Mouse (Mus musculus): Measurements from ENCODE around the gene Gm47996. TPM values are rescaled to one million over a fixed set of nuclear protein-coding genes. Genes with fewer than 3 reads are reported as not detected.
"Not testable (repeated sequence)": the region's sequence is repeated elsewhere in the genome, so short reads cannot be mapped to it uniquely, and the experiment has no call there.

The Gm47996 gene
- polyA plus RNA-seq (2015; fragmentation: Nextera tagmentation; extraction: Ambion mirVana), result not detected in 2 replicates

DNA sequence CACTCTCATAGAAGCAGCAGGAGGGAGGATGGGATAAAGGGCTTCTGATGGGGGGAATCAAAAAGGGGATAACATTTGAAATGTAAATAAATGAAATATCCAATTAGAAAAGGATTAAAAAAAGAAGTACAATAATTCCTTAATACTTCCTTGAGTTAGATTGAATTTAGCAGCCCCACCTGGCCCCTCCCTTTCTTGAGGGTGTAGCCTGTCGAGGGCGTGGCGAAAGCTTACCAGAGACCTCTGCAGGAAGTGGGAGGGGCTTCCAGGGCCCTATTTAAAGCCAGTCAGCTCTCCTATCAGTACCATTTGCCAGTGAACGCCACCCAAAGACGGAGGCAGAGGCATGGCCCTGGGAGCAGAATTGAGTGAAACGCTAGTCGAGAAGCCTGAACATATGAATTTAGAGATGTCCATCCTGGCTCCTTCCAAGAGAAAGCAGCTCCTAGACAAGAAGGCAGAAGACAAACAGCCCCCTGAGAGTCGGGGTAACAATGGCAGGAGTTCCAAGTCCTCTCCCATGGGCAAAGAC lies at the start of gene Gm47996:
Gm47996 (plus strand) TSS at position 308 of the 532 bp plus-strand sequence.
- not testable (repeated sequence) for H3K4me3 ChIP-seq; H3K9me3 ChIP-seq (replicated peaks); H3K27ac ChIP-seq; H3K4me1 ChIP-seq; ATAC-seq; H3K27me3 ChIP-seq; H3K4me2 ChIP-seq; H3K9ac ChIP-seq; H3K36me3 ChIP-seq (ENCODE audit: poor library complexity, severe bottlenecking)
- WGBS, result 94% methylated on average over 6 of the region's 8 CpGs

DNA sequence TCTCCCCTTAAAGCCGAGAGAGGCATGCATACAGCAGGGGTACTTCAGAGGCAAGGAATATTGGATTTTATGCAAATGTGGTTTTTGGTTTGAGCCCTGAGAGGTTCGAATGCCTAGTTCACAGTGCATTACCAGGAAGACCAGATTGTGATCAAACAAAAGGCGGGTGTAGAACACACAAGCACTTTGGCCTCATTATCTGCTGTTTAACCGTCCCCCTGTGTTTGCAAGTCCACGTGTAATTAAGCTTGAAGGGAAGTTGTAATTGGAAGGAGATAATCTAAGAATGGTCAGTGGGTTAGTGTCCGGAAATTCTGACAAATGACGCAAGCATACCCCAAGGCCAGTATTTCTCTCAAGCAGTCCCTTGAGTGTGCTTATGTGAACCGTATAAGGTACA lies 43.9 kb upstream of the Gm47996 start:
- peaks cover 24% of the 10 kb centered on the region for H3K4me1 ChIP-seq
- no peaks in the 10 kb centered on the region for H3K27me3 ChIP-seq
- H3K4me3 ChIP-seq, result no peak overlapping the region
- no peaks in the 10 kb centered on the region for H3K36me3 ChIP-seq (ENCODE audit: poor library complexity, severe bottlenecking)
- no peak overlapping the region for H3K9ac ChIP-seq
- no peaks in the 10 kb centered on the region for H3K9me3 ChIP-seq (replicated peaks)
- no peak overlapping the region for H3K4me2 ChIP-seq
- ATAC-seq, result no peak; the same call in 1 of the 2 replicates
- WGBS, result 13% methylated on average over 8 of the region's 8 CpGs
- no peak overlapping the region for H3K27ac ChIP-seq

DNA sequence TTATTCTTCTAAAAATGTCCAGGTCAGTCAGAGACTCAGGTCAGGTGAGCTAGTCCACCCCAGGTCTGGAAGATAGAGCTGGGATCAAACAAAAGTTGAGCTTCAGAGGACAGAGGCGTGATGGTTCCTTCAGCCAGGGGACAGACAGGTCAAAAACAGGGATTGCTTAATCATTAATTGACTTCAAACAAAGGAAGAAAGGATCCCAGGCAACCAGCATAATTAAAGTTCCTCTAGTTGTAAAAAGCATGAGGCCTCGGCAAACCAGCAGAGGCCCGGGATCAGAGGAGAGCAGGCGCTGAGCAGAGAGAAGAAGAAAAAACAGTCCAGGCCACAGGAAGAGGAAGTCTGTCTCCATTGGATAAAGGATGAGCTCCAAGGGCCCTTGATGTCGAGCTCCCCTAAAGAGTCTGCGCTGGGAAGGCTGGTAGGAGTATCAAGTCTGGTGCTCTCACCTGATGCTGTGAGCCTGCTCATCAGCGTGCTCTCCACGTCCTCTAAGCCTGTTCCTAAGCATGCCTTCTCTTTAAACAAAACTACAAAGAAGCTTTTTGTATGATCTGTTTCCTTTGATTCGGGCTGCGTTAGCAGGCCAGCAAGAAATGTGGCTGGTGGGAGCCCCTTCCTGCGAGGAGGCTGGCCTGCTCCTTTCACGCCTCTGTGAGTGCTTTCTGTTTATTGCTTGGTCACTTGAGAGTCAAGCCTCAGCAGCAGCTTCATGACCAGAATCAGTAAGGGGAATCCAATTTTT lies 42.5 kb upstream of the Gm47996 start:
- no peak overlapping the region for H3K9ac ChIP-seq
- no peaks in the 10 kb centered on the region for H3K9me3 ChIP-seq (replicated peaks)
- 4% methylated on average over 12 of the region's 12 CpGs for WGBS
- H3K4me3 ChIP-seq, result no peak overlapping the region
- H3K4me2 ChIP-seq, result peak overlapping the region; percentile 29
- H3K4me1 ChIP-seq, result peaks cover 30% of the 10 kb centered on the region
- ATAC-seq, result peak; percentile 76
- no peaks in the 10 kb centered on the region for H3K27me3 ChIP-seq
- peak overlapping the region; percentile 31 for H3K27ac ChIP-seq
- no peaks in the 10 kb centered on the region for H3K36me3 ChIP-seq (ENCODE audit: poor library complexity, severe bottlenecking)

DNA sequence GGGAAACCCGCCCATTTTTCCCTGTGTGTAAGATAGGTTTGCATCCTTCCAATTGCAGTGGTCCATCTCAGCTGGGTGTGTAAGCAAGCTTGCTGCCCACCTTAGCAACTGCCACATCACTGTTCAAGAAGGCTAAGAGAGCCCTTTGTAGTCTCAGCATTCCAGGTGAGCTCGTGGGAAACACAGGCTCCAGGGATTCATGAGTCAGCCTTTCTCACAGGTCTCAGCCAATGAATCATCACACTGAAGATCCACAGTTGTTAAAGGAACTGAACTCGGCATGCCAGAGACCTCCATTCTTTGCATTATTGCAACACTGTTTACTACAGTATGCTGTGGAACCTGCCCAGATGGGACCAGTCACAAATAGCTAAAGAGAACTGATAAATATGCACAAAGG lies 41.3 kb upstream of the Gm47996 start:
- Histone ChIP-seq H3K4me1 (peaks cover 30% of the 10 kb centered on the region), H3K9me3 (replicated peaks) (no peaks in the 10 kb centered on the region), H3K27ac (no peak overlapping the region), H3K9ac (no peak overlapping the region), H3K36me3 (ENCODE audit: poor library complexity, severe bottlenecking) (no peaks in the 10 kb centered on the region), H3K27me3 (no peaks in the 10 kb centered on the region), H3K4me2 (no peak overlapping the region), H3K4me3 (no peak overlapping the region)
- ATAC-seq, result no peak
- WGBS, result 72% methylated on average over 3 of the region's 3 CpGs

DNA sequence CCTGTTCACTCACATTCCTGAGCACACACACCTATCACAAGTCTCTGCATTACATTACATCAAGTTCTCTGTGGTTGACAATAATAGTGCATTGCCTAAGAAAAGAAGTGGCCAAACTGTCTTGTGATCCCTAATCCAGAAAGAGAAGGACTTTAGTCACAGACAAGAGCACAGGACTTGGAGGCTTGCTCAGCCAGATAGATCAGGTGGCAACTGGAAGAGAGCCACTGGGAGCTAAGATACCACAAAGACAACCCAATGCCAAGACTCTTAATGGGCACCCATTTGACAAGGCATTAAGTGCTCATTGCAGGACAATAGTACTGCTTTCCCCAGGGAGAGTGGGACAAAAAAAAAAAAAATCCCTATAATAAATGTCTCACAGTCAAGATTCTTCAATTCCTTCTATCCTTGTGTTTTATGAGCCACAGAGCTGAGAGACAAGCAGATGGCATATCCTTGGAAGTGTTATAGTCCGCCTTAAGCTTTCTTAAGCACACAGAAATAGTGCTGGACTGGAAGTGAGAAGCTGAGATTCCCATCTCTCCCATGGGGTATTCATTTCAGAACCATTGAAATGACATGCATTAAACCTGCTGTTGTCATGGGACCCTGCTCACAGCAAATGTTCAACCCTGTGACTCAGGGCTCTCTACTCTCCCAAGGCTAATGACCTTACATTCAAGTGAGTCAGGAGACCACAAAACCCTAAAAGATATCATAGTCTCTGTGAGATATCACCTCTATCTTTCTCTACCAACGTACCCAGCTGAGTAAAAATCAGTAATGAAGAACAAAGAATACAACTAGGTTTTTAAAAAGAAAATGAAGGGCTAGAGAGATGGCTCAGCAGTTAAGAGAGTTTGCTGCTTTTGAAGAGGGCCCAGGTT lies 38.1 kb upstream of the Gm47996 start:
- Histone ChIP-seq H3K9me3 (replicated peaks) (no peaks in the 10 kb centered on the region), H3K4me2 (no peak overlapping the region), H3K4me1 (peaks cover 24% of the 10 kb centered on the region), H3K27ac (no peak overlapping the region), H3K4me3 (no peak overlapping the region), H3K27me3 (no peaks in the 10 kb centered on the region), H3K9ac (no peak overlapping the region), H3K36me3 (ENCODE audit: poor library complexity, severe bottlenecking) (no peaks in the 10 kb centered on the region)
- ATAC-seq, result no peak
- 74% methylated on average over 2 of the region's 2 CpGs for WGBS

DNA sequence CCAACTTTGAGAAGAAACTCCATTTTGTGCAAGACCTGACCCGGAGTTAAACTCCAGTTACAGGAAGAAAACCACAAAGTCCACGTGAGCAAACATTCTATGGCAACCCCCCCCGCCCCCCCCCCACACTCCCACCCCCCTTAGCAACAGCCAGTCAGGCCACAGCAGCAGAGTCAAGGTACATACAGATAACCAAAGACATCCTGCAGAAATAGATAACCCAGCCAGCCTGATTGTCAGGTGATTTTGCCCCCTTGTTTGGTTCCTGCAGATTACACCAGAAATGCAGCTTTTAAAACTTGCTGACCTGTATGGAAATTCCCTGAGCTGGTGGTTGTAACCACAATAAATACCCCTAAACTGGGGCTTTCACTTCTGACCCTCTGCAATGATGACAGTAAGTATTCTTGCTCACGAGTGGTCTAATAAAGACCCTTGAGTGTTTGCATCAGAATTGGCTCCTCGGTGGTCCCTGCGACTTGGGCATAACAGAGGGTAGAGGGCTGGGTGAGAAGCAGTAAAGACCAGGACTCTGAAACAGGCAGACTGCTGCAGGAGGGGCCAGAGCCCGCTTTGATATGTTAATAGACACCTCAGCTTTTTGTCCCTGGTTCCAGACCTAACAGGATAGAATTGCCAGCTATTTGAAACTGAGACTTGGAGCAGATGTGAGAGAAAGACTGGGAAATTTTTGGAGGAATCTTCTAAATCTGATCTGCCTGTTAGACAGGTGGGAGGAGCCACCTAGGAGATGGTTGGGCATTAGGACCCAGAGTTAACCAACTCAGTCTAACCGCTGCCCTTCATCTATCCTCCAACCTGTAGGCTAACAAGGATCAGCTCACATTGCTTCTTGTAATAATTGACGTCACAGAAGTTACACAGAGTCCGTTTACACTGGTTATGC lies 32.6 kb upstream of the Gm47996 start:
- peak; percentile 85 for ATAC-seq
- H3K27ac ChIP-seq, result no peak overlapping the region
- peak overlapping the region; percentile 2; the same call in 1 of the 2 replicates for H3K4me3 ChIP-seq
- H3K4me2 ChIP-seq, result peak overlapping the region; percentile 48
- 9% methylated on average over 10 of the region's 10 CpGs for WGBS
- H3K9me3 ChIP-seq (replicated peaks), result no peaks in the 10 kb centered on the region
- H3K36me3 ChIP-seq (ENCODE audit: poor library complexity, severe bottlenecking), result no peaks in the 10 kb centered on the region
- H3K9ac ChIP-seq, result no peak overlapping the region
- H3K27me3 ChIP-seq, result no peaks in the 10 kb centered on the region
- peaks cover 15% of the 10 kb centered on the region for H3K4me1 ChIP-seq

DNA sequence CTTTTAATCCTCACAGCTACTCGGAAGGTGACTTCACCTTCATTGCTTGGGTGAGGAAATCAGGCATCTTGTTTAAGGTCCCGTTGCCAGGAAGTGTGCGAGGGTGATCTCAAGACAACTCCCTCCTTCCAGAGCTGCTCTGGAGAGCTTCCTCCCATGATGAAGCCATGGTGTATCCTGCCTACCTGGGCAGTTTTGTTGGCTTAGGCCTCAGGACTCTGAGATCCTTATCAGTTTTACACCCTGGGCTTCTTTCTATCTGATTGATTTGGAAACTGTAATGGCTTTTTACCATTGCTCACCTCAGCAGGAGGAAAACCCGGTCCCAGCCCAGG lies 32.0 kb upstream of the Gm47996 start:
- Histone ChIP-seq H3K9ac (no peak overlapping the region), H3K4me2 (peak overlapping the region; percentile 48)
- 13% methylated on average over 4 of the region's 4 CpGs for WGBS

DNA sequence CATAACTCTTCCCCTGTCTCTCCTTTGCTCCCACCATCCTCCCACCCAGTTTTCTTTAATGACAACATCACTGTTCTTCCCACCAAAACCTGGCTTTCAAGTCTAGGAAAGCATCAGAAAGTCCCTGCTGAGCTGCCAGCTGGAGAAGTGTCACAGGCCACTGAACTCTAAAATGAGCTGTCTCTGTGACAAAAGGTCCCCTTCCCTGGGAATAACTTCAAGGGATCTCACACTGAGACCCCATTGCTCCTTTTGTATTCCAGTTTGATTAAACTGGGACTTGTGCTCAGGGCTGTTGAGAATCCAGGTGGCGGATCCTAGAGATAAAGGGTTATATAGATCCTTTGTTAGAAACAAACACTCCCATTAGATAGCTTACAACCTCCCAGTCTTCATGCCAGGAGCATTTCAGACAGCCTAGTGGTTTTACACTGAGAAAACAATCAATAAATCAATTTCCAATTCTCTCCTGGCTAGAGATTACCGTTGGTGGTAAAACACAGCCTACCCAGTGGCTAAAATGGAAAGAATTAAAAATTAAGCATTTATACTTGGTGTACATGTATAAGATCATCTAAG lies 31.3 kb upstream of the Gm47996 start:
- Histone ChIP-seq H3K9ac (no peak overlapping the region), H3K9me3 (replicated peaks) (no peaks in the 10 kb centered on the region), H3K27me3 (no peaks in the 10 kb centered on the region), H3K27ac (no peak overlapping the region), H3K4me2 (no peak overlapping the region), H3K4me3 (no peak overlapping the region), H3K36me3 (ENCODE audit: poor library complexity, severe bottlenecking) (no peaks in the 10 kb centered on the region), H3K4me1 (peaks cover 15% of the 10 kb centered on the region)
- no peak for ATAC-seq
- WGBS, result 15% methylated on average over 2 of the region's 2 CpGs

More for the DNA sequence above, 32.0 kb upstream of the Gm47996 start:
- Histone ChIP-seq H3K9me3 (replicated peaks) (no peaks in the 10 kb centered on the region), H3K4me1 (peaks cover 15% of the 10 kb centered on the region), H3K27ac (no peak overlapping the region), H3K27me3 (no peaks in the 10 kb centered on the region), H3K4me3 (peak overlapping the region; percentile 2; the same call in 1 of the 2 replicates), H3K36me3 (ENCODE audit: poor library complexity, severe bottlenecking) (no peaks in the 10 kb centered on the region)
- peak; percentile 40 for ATAC-seq

DNA sequence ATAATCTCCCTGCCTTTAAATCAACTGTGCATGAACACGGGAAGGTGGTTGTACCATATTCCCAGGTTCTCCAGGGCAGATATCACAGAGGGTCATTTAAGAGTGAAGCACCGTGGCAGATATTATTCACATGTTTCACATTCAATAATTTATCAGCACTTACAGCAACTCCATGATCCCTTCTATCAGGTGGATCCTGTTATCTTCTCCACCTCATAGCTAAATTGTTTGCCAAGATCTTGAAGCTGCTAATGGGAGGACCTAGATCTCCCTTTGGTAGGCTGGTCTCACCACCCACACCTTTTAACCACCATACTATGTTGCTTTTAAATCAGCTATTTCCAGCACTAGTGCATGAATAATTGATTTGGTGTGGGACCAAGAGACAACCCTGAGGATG lies 29.8 kb upstream of the Gm47996 start:
- no peaks in the 10 kb centered on the region for H3K36me3 ChIP-seq (ENCODE audit: poor library complexity, severe bottlenecking)
- H3K27ac ChIP-seq, result no peak overlapping the region
- H3K4me3 ChIP-seq, result no peak overlapping the region
- H3K9me3 ChIP-seq (replicated peaks), result no peaks in the 10 kb centered on the region
- H3K9ac ChIP-seq, result no peak overlapping the region
- H3K4me1 ChIP-seq, result peaks cover 15% of the 10 kb centered on the region
- H3K4me2 ChIP-seq, result no peak overlapping the region
- 76% methylated on average over 2 of the region's 2 CpGs for WGBS
- H3K27me3 ChIP-seq, result no peaks in the 10 kb centered on the region
- ATAC-seq, result no peak

DNA sequence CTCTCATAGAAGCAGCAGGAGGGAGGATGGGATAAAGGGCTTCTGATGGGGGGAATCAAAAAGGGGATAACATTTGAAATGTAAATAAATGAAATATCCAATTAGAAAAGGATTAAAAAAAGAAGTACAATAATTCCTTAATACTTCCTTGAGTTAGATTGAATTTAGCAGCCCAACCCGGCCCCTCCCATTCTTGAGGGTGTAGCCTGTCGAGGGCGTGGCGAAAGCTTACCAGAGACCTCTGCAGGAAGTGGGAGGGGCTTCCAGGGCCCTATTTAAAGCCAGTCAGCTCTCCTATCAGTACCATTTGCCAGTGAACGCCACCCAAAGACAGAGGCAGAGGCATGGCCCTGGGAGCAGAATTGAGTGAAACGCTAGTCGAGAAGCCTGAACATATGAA lies 27.7 kb upstream of the Gm47996 start, which contains the start of gene Gm47985:
Gm47985 (plus strand) TSS at position 272 of the 400 bp plus-strand sequence.
- H3K27me3 ChIP-seq; H3K9me3 ChIP-seq (replicated peaks); H3K27ac ChIP-seq; H3K4me2 ChIP-seq; ATAC-seq; H3K9ac ChIP-seq; H3K4me3 ChIP-seq; H3K36me3 ChIP-seq (ENCODE audit: poor library complexity, severe bottlenecking): not testable (repeated sequence)
- H3K4me1 ChIP-seq, result peaks cover 13% of the 10 kb centered on the region
- WGBS, result no CpG with 5 or more reads among the region's 7 CpGs

DNA sequence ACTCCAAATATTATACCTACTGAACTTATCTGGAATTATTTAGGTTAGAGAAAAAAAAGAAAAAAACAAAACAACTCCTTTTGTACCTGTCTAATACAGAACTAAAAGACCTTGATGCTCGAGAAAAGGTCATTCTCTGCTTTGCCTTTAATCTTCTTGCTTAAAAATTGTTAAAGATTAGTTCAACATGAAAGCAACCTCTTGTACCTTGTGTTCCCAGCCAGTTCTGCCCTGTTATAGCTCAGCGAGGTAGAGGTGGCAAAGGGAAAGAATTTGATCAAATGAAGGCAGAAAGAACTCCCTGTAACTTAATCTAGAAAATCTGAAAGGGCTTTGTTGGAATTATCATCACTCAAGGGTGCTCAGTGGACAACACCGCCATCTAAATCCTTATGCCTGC lies 23.7 kb upstream of the Gm47996 start:
- H3K9ac ChIP-seq; H3K4me2 ChIP-seq; ATAC-seq; H3K27ac ChIP-seq; H3K27me3 ChIP-seq; H3K4me1 ChIP-seq; H3K36me3 ChIP-seq (ENCODE audit: poor library complexity, severe bottlenecking); H3K4me3 ChIP-seq; H3K9me3 ChIP-seq (replicated peaks): not testable (repeated sequence)
- WGBS, result 71% methylated on average over 3 of the region's 3 CpGs
